Mouse (Mus musculus) CH12.LX (cell line): ENCODE results near the gene Il1rl2. TPM values are rescaled to one million over a fixed set of nuclear protein-coding genes. Genes with fewer than 3 reads are reported as not detected.

Experiments used
- DNase-seq: peaks from one replicate; pipeline ENCODE4 v3.0.0-alpha.2; 2013; ENCODE audit errors: extremely low read depth
- H3K27ac ChIP-seq: 2 replicates; pipeline ENCODE4 v1.5.1; 2012; ENCODE audit warnings: low read depth, mild to moderate bottlenecking, control low read depth, moderate library complexity; ENCODE audit not compliant: insufficient read depth
- H3K27me3 ChIP-seq: replicated peaks from 2 replicates; pipeline ENCODE3; 2012; ENCODE audit warnings: inconsistent platforms
- H3K36me3 ChIP-seq, 2 experiments: replicated peaks in 1 of 2; 2 replicates each; pipeline versions ENCODE3 to v1.6.1; 2012; ENCODE audit warnings: inconsistent platforms in 1 of 2, low read length in 1 of 2, mild to moderate bottlenecking in 1 of 2, mixed read lengths in 1 of 2, moderate library complexity in 1 of 2; ENCODE audit not compliant: control insufficient read depth in 1 of 2, insufficient read depth in 1 of 2
- H3K4me1 ChIP-seq, 2 experiments: 2 replicates each; pipeline ENCODE4 v1.6.1; 2012; ENCODE audit warnings: inconsistent platforms in 1 of 2, moderate library complexity in 1 of 2; ENCODE audit not compliant: insufficient read depth in 2 of 2, control insufficient read depth in 1 of 2
- H3K4me2 ChIP-seq: 2 replicates; pipeline ENCODE4 v1.6.1; 2012; ENCODE audit warnings: low read depth, mild to moderate bottlenecking, control low read depth; ENCODE audit not compliant: poor library complexity, insufficient read depth, severe bottlenecking
- H3K4me3 ChIP-seq, 3 experiments: fragments of 150-350 bp in 1 of 3; sonication (generic) in 1 of 3; replicated peaks in 1 of 3; 2 replicates each; pipeline versions ENCODE3 to v1.5.1; 2011 to 2012; ENCODE audit warnings: low read depth in 2 of 3, low read length in 2 of 3, mild to moderate bottlenecking in 2 of 3, moderate library complexity in 2 of 3, control low read depth in 1 of 3, improper control_type of control experiment in 1 of 3, inconsistent platforms in 1 of 3, mixed read lengths in 1 of 3; ENCODE audit not compliant: poor library complexity in 1 of 3
- H3K79me2 ChIP-seq: replicated peaks from 2 replicates; pipeline ENCODE4 v1.6.1; 2012; ENCODE audit warnings: mild to moderate bottlenecking, moderate library complexity; ENCODE audit not compliant: control insufficient read depth, poor library complexity, insufficient read depth, severe bottlenecking; ENCODE audit errors: extremely low read depth
- H3K9ac ChIP-seq: 2 replicates; pipeline ENCODE4 v1.6.1; 2012; ENCODE audit warnings: low read depth, mild to moderate bottlenecking, control low read depth, moderate library complexity; ENCODE audit not compliant: insufficient read depth
- H3K9me3 ChIP-seq: replicated peaks from 2 replicates; pipeline ENCODE3; 2012; ENCODE audit warnings: low read length, inconsistent platforms, mixed read lengths
- BHLHE40 ChIP-seq: IDR thresholded peaks from 2 replicates; pipeline ENCODE4 v1.6.1; 2011; ENCODE audit warnings: mild to moderate bottlenecking, low read depth, low read length, improper control_type of control experiment
- ELF1 ChIP-seq: IDR thresholded peaks from 2 replicates; pipeline ENCODE4 v1.6.1; 2014; ENCODE audit warnings: low read depth, mild to moderate bottlenecking, inconsistent platforms, low read length, improper control_type of control experiment
- ETS1 ChIP-seq: conservative IDR thresholded peaks from 2 replicates; pipeline ENCODE4 v1.6.1; 2012; ENCODE audit warnings: low read depth, mild to moderate bottlenecking, inconsistent platforms, low read length, improper control_type of control experiment, moderate library complexity
- GABPA ChIP-seq: IDR thresholded peaks from 2 replicates; pipeline ENCODE4 v1.6.1; 2012; ENCODE audit warnings: low read depth, low read length, improper control_type of control experiment, inconsistent platforms; ENCODE audit not compliant: insufficient replicate concordance
- HCFC1 ChIP-seq: IDR thresholded peaks from 2 replicates; pipeline ENCODE4 v1.6.1; 2012; ENCODE audit warnings: low read depth, mild to moderate bottlenecking, inconsistent platforms, low read length, improper control_type of control experiment
- JUN ChIP-seq: IDR thresholded peaks from 2 replicates; pipeline ENCODE4 v1.6.1; 2011; ENCODE audit warnings: low read depth, mild to moderate bottlenecking, low read length, improper control_type of control experiment, moderate library complexity; ENCODE audit not compliant: insufficient read depth
- KAT2A ChIP-seq: IDR thresholded peaks from 2 replicates; pipeline ENCODE4 v1.6.1; 2012; ENCODE audit warnings: low read length, improper control_type of control experiment, inconsistent platforms; ENCODE audit not compliant: insufficient replicate concordance
- MAFK ChIP-seq: IDR thresholded peaks from 2 replicates; pipeline ENCODE4 v1.6.1; 2011; ENCODE audit warnings: low read length, improper control_type of control experiment; ENCODE audit not compliant: insufficient replicate concordance
- MAX ChIP-seq: IDR thresholded peaks from 2 replicates; pipeline ENCODE4 v1.6.1; 2011; ENCODE audit warnings: low read length, improper control_type of control experiment
- MAZ ChIP-seq: IDR thresholded peaks from 2 replicates; pipeline ENCODE4 v1.6.1; 2012; ENCODE audit warnings: low read depth, mild to moderate bottlenecking, inconsistent platforms, low read length, improper control_type of control experiment, moderate library complexity
- NELFE ChIP-seq: IDR thresholded peaks from 2 replicates; pipeline ENCODE4 v1.6.1; 2011; ENCODE audit warnings: low read depth, low read length, improper control_type of control experiment
- POLR2AphosphoS2 ChIP-seq: IDR thresholded peaks from 2 replicates; pipeline ENCODE4 v1.6.1; 2011; ENCODE audit warnings: low read depth, low read length, improper control_type of control experiment
- RAD21 ChIP-seq: IDR thresholded peaks from 2 replicates; pipeline ENCODE4 v1.6.1; 2011; ENCODE audit warnings: low read depth, mild to moderate bottlenecking, low read length, improper control_type of control experiment, moderate library complexity
- RCOR1 ChIP-seq: conservative IDR thresholded peaks from 2 replicates; pipeline ENCODE4 v1.6.1; 2012; ENCODE audit warnings: low read depth, mild to moderate bottlenecking, inconsistent platforms, low read length, improper control_type of control experiment
- SIN3A ChIP-seq: IDR thresholded peaks from 2 replicates; pipeline ENCODE4 v1.6.1; 2012; ENCODE audit warnings: low read length, improper control_type of control experiment, inconsistent platforms
- SMC3 ChIP-seq: IDR thresholded peaks from 2 replicates; pipeline ENCODE4 v1.6.1; 2011; ENCODE audit warnings: low read depth, low read length, improper control_type of control experiment
- TBP ChIP-seq: conservative IDR thresholded peaks from 2 replicates; pipeline ENCODE4 v1.6.1; 2011; ENCODE audit warnings: low read depth, low read length, improper control_type of control experiment
- TCF12 ChIP-seq: IDR thresholded peaks from 2 replicates; pipeline ENCODE4 v1.6.1; 2014; ENCODE audit warnings: low read depth, mild to moderate bottlenecking, inconsistent platforms, low read length, improper control_type of control experiment
- UBTF ChIP-seq: IDR thresholded peaks from 2 replicates; pipeline ENCODE4 v1.6.1; 2012; ENCODE audit warnings: low read depth, mild to moderate bottlenecking, inconsistent platforms, low read length, improper control_type of control experiment, moderate library complexity
- USF1 ChIP-seq: IDR thresholded peaks from 2 replicates; pipeline ENCODE4 v1.6.1; 2014; ENCODE audit warnings: low read depth, mild to moderate bottlenecking, inconsistent platforms, low read length, improper control_type of control experiment
- USF2 ChIP-seq: conservative IDR thresholded peaks from 2 replicates; pipeline ENCODE4 v1.6.1; 2011; ENCODE audit warnings: low read depth, low read length, improper control_type of control experiment
- ZC3H11A ChIP-seq: IDR thresholded peaks from 2 replicates; pipeline ENCODE4 v1.6.1; 2012; ENCODE audit warnings: low read depth, mild to moderate bottlenecking, inconsistent platforms, low read length, improper control_type of control experiment
- ZKSCAN1 ChIP-seq: IDR thresholded peaks from 2 replicates; pipeline ENCODE4 v1.6.1; 2012; ENCODE audit warnings: low read depth, inconsistent platforms, low read length, improper control_type of control experiment, borderline replicate concordance
- ZNF384 ChIP-seq: IDR thresholded peaks from 2 replicates; pipeline ENCODE4 v1.6.1; 2012; ENCODE audit warnings: low read depth, low read length, improper control_type of control experiment, inconsistent platforms
- dilution Hi-C: fragments of 300-500 bp; cut with MboI; formaldehyde crosslinking; loops from 2 replicates; pipeline ENCODE4 v1.14.3; 2020; ENCODE audit warnings: low sequenced_read_pairs; ENCODE audit not compliant: extremely low pct_unique_long_range_greater_than_20kb, extremely low pct_ligation_motif_present
- in situ Hi-C: fragments of 300-500 bp; cut with MboI; formaldehyde crosslinking; loops from 3 replicates; pipeline ENCODE4 v1.14.3; 2019; ENCODE audit warnings: low sequenced_read_pairs, low pct_ligation_motif_present, low pct_unique_long_range_greater_than_20kb, mixed read lengths
- polyA plus RNA-seq: library from polyadenylated mRNA; unstranded; fragments of >175 nt; gene quantifications from 2 replicates; pipeline ENCODE4 v1.2.1, GENCODE M21; 2012; ENCODE audit warnings: low read depth; ENCODE audit not compliant: insufficient read length
- total RNA-seq, 2 experiments: library from RNA; depleted of rRNA; stranded (reverse); fragments of 300-350 nt in 1 of 2; fragments of >200 nt in 1 of 2; gene quantifications; 2 replicates each; pipeline ENCODE4 v1.2.3; 2012 to 2014

Gene Il1rl2
- total and polyA plus RNA-seq, 3 experiments, result not detected

DNA sequence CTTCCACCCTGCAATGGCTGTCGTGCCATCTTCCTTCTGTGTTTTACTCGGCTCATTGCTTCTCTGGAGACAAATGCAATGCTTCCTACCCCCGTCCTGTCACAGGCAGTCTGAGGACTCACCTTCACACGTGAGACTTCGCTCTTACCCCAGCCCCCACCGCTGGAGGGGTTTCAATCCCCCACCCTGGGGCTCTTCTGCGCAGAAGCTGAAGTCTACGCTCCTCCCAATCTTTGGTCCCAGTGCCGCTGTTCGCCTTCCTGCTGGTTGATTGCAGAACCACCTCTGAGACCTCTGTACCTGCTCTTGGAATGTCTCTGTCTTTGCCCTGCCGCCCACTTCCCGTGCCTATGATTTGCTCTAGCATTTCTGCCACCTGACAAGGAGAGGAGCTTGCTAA lies 10.4 kb upstream of the Il1rl2 start:
- no peak overlapping the region for H3K9ac ChIP-seq
- no peak for TF ChIP-seq HCFC1
- no peak for TF ChIP-seq ZKSCAN1
- no peak for TF ChIP-seq KAT2A
- no peak for TF ChIP-seq RAD21
- no peak for TF ChIP-seq MAZ
- no peak for TF ChIP-seq POLR2AphosphoS2
- no peak for TF ChIP-seq ZC3H11A
- no peak for TF ChIP-seq RCOR1
- TF ChIP-seq TCF12, result no peak
- no peak for TF ChIP-seq ZNF384
- no peak for TF ChIP-seq SMC3
- no peak for TF ChIP-seq UBTF
- TF ChIP-seq MAX, result no peak
- TF ChIP-seq NELFE, result no peak
- no peak for TF ChIP-seq ETS1
- TF ChIP-seq USF2, result no peak
- TF ChIP-seq GABPA, result no peak
- no peak for TF ChIP-seq TBP
- no peak for TF ChIP-seq JUN
- TF ChIP-seq, all 38 proteins: peak for 0
- H3K27ac ChIP-seq, result no peak overlapping the region
- H3K9me3 ChIP-seq, result no peaks in the 10 kb centered on the region
- dilution Hi-C loops, result no loop called here
- no peak for DNase-seq
- H3K4me2 ChIP-seq, result no peak overlapping the region
- H3K4me3 ChIP-seq, result no peak overlapping the region
- no peaks in the 10 kb centered on the region for H3K36me3 ChIP-seq
- in situ Hi-C loops, result no loop called here
- H3K27me3 ChIP-seq, result no peaks in the 10 kb centered on the region
- no peaks in the 10 kb centered on the region for H3K79me2 ChIP-seq
- H3K4me1 ChIP-seq, result peaks cover 6 to 15% of the 10 kb centered on the region in 2 experiments; a peak in 3 of 4 replicates

DNA sequence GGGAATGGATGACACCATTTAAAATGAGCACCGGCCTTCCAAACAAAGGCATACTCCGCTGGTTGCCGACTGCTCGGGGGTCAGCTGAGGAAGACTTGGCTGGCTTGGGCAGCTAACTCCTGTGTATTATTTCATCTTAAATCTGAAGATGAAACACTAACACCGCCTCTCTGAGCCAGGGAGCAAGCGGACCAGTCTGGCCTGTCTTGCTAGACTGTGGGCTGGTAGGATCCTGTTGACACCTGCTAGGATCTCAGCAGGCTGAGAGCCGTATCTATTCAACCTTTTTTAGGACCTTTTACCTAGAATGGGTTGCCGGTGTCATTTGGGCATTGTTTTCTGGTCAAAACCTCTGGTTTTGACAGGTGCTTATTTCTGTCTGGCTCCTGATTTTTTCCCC lies 6.8 kb upstream of the Il1rl2 start:
- H3K36me3 ChIP-seq, result no peaks in the 10 kb centered on the region
- in situ Hi-C loops, result no loop called here
- H3K27ac ChIP-seq, result no peak overlapping the region
- no peak overlapping the region for H3K9ac ChIP-seq
- TF ChIP-seq MAFK (no peak), TCF12 (no peak), BHLHE40 (no peak), POLR2AphosphoS2 (no peak), KAT2A (no peak), ELF1 (no peak), USF1 (no peak), SIN3A (no peak), GABPA (no peak)
- TF ChIP-seq, all 38 proteins: peak for 0
- no peaks in the 10 kb centered on the region for H3K9me3 ChIP-seq
- H3K4me2 ChIP-seq, result no peak overlapping the region
- dilution Hi-C loops, result no loop called here
- H3K4me1 ChIP-seq, result peaks cover 6 to 15% of the 10 kb centered on the region in 2 experiments; a peak in 3 of 4 replicates
- H3K27me3 ChIP-seq, result no peaks in the 10 kb centered on the region
- no peak overlapping the region for H3K4me3 ChIP-seq
- no peak for DNase-seq
- H3K79me2 ChIP-seq, result no peaks in the 10 kb centered on the region
